Mouse (Mus musculus) heart, postnatal 4 days (tissue): ENCODE results near the gene Olfr786. TPM values are rescaled to one million over a fixed set of nuclear protein-coding genes. Genes with fewer than 3 reads are reported as not detected.

Experiments used
- DNase-seq: peaks from one replicate; pipeline ENCODE4 v3.0.0; 2021
- total RNA-seq, 2 experiments: library from RNA; stranded (reverse); gene quantifications; 2 replicates each; pipeline ENCODE4 v1.2.3; 2021

Olfr786 gene
- total RNA-seq = not detected

DNA sequence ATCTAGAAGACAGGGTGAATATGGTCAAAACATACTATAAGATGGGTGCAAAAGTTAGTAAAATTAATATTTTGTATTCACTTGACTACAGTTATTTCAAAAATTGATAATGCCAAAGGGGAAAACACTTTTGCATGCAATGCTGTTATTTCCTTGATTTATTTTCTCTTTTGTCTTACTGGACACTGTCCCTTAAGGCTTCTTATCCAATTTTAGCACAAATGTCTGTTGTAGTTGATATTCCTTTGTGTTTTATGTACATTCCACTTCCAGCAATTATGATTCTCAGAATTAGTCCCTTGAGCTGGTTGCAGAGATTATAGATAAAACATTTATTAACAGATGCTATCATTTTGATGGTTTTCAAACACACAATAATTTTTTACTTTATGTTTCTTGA, at the start of gene Olfr786:
Olfr786 (plus strand) TSS at position 301 of the 400 bp plus-strand sequence.
- no peak for DNase-seq

DNA sequence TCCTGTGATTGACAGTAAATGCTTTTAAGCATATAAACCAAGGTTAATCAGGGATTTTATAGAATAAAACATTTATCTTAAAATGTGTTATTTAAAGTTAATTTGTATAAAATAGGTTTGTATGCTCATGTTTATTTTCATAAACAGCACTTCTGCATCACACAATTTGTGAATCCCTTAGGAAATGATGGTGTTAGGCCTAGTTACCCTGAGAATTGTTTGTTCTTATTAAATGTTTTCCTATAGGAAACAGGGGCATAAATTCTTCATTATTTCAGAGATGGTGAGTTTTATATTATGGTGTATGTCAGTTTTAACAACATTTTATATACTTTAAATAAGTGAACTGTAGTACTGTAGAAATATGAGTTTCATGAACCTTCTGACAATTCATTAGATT, 43.3 kb upstream of the Olfr786 start, which contains the start of gene Olfr784:
Olfr784 (plus strand) TSS at position 301 of the 400 bp plus-strand sequence.
- no peak for DNase-seq

DNA sequence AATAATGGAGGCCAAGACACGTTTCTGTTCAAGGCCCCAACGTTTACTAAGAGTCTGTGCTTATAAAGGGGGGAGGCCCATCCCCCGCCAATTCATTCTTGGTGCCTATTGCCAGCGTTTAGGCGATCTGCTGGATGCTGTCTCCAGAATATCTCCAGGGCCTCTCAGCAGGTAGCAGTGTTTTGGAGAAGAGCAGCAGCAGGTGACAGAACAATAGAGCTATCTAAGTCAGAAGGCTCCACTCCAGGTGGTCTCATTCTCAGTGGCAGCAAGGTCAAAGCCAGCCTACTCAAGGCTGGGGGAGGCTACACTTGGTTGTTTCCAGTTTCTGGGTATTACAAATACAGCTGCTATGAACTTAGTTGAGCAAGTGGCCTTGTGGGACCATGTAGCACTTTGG, 26.2 kb upstream of the Olfr786 start:
- DNase-seq = no peak

DNA sequence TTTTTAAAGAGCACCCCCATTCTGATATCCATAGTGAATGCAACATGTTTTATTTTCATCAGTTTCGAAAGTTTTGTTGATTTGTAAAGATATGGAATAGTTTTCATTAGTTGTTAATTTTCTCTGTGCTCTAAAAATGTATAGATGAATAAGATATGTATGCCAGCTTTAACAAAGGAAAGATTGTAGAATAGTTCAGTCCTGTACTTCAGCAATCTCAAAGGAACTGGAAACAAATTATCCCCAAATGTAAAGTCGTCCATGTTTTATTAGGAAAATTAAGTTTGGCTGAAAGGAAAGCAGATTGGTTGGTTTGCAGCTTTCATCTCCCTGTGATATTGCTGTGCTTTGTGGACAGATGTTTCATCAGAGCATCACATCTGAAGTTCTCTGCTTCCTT, 22.0 kb upstream of the Olfr786 start, which contains the start of gene Olfr785:
Olfr785 (plus strand) TSS at position 301 of the 400 bp plus-strand sequence.
- DNase-seq = no peak

DNA sequence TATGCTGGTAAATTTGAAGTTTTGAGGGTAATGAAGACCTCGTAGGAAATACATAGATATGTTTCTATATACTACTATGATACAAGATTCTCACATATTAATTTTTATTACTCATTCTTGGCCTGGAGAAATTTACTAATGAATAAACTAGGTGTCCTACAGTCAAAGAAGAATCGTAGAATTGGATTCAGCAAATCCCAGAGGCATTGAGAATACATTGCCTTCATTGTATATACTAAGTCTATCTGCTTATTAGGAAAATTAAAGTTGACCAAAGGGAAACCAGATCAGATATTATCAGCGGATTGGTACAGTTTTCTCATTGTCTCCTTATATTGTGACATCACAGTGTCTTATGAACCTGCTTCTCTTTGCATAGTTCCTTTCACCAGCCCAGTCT, 34.5 kb downstream of the Olfr786 start, which contains the start of gene Olfr787:
Olfr787 (plus strand) TSS at position 301 of the 400 bp plus-strand sequence.
- no peak for DNase-seq

DNA sequence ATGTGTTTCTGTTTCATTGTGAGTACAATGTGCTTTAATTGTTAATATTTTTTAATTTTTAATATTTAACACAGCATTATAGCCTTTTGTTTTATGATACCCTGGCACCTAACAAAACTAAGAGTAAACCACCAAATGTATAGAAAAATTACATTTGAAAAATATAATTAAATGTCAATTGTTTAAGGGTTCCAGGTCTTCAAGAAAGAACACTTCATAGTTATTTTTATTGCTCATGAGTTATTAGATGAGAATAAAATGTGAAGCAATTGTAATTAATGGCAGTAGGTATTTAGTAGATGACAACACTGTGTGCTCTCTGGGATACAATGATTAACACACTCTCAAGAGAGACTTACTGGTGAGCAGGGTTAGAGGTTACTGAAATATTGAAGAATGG, 43.6 kb downstream of the Olfr786 start, which contains the start of gene Olfr788:
Olfr788 (plus strand) TSS at position 301 of the 400 bp plus-strand sequence.
- no peak for DNase-seq

DNA sequence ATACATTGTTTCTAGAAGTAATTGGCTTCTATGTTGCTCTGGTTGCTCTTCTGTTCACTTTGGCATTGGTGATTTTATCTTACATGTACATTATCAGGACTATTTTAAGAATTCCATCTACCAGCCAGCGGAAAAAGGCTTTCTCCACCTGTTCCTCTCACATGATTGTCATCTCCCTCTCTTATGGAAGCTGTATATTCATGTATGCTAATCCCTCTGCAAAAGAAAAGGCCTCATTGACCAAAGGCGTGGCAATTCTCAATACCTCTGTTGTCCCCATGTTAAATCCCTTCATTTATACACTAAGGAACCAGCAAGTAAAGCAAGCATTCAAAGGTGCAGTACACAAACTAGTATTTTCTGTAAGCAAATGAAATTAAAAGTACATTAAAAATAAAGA, 46.1 kb downstream of the Olfr786 start:
- DNase-seq = no peak

DNA sequence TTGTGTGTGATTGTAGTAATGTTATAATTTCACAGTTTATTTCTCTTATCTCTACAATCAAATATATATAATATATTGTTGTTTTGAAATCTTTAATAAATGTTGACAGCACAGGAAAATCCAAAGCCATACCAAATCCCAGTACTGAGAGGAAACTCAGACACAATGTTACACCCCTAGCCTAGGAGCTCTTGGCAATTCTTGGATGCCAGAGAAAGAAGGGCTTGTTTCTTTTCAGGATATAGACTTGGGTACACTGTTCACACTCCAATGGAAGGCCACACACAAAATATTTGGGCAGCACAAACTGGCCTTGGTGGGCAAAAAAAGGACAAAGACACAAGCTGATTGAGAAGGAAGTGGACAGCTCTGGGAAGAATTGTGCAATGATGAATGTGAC, 46.6 kb downstream of the Olfr786 start:
- DNase-seq = no peak

DNA sequence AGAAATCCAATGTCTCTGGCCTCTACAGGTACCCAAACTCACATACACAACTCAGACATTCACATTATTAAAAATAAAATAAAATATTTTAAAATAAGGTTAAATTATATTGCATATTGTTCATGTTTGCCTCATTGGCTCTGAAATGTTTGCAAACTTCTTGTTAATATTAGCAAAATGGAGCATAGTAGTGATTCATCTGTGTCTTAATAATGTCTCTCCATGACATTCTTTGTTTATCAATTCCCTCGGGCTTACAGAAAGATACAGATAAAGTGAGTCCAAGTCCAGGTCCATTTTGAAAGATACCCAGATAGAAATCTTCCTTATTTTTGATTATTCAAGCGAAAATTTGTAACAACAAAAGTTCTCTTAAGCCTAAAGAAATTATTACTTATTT, 57.3 kb downstream of the Olfr786 start, which contains the start of gene Olfr789:
Olfr789 (plus strand) TSS at position 301 of the 400 bp plus-strand sequence.
- DNase-seq = no peak

Other genes starting within 250 kb of the Olfr786 start
- gene Olfr772, start 249.4 kb upstream of the Olfr786 start, total RNA-seq = not detected
- gene Olfr773, start 239.9 kb upstream of the Olfr786 start, total RNA-seq = not detected
- not detected for gene Olfr774, start 191.1 kb upstream of the Olfr786 start, total RNA-seq
- gene Olfr775, start 178.9 kb upstream of the Olfr786 start, total RNA-seq = not detected
- gene Olfr776, start 168.2 kb upstream of the Olfr786 start, total RNA-seq = not detected
- gene Olfr777, start 155.8 kb upstream of the Olfr786 start, total RNA-seq = not detected
- gene Olfr780, start 109.2 kb upstream of the Olfr786 start, total RNA-seq = not detected
- gene Olfr781, start 98.5 kb upstream of the Olfr786 start, total RNA-seq = not detected
- gene Olfr782, start 78.5 kb upstream of the Olfr786 start, total RNA-seq = not detected
- not detected for gene Olfr784, start 43.2 kb upstream of the Olfr786 start, total RNA-seq
- gene Olfr785, start 21.9 kb upstream of the Olfr786 start, total RNA-seq = not detected
- not detected for gene Olfr787, start 34.6 kb downstream of the Olfr786 start, total RNA-seq
- not detected for gene Olfr788, start 43.7 kb downstream of the Olfr786 start, total RNA-seq
- gene Olfr789, start 57.4 kb downstream of the Olfr786 start, total RNA-seq = not detected
- not detected for gene Olfr790, start 71.2 kb downstream of the Olfr786 start, total RNA-seq
- gene Olfr791, start 94.5 kb downstream of the Olfr786 start, total RNA-seq = not detected
- not detected for gene Olfr792, start 111.9 kb downstream of the Olfr786 start, total RNA-seq
- gene Olfr794, start 140.3 kb downstream of the Olfr786 start, total RNA-seq = not detected
- gene Olfr796, start 185.3 kb downstream of the Olfr786 start, total RNA-seq = not detected
- not detected for gene Olfr798, start 200.6 kb downstream of the Olfr786 start, total RNA-seq
- gene Olfr799, start 210.2 kb downstream of the Olfr786 start, total RNA-seq = not detected
- not detected for gene Olfr800, start 230.4 kb downstream of the Olfr786 start, total RNA-seq
- gene Olfr801, start 246.6 kb downstream of the Olfr786 start, total RNA-seq = not detected